Mouse (Mus musculus) monocyte, adult 5-6 weeks (primary cell): Measurements from ENCODE around the gene Habp2. TPM values are rescaled to one million over a fixed set of nuclear protein-coding genes. Genes with fewer than 3 reads are reported as not detected.

Experiments
- ATAC-seq: fragments of 153-309, 156-312 bp; replicated peaks from 2 replicates; pipeline ENCODE4 v1.8.0; 2017; ENCODE audit warnings: mild to moderate bottlenecking; ENCODE audit not compliant: low TSS enrichment, insufficient number of reproducible peaks, severe bottlenecking, poor library complexity, low FRiP score
- total RNA-seq: library from RNA; stranded (forward); fragments of 200-1000, 200-491, 200-594 nt; gene quantifications from 3 replicates; pipeline ENCODE4 v1.2.3, GENCODE M21; 2017

Habp2 gene
- total RNA-seq, 1 experiment from 2014 or later = not detected

DNA sequence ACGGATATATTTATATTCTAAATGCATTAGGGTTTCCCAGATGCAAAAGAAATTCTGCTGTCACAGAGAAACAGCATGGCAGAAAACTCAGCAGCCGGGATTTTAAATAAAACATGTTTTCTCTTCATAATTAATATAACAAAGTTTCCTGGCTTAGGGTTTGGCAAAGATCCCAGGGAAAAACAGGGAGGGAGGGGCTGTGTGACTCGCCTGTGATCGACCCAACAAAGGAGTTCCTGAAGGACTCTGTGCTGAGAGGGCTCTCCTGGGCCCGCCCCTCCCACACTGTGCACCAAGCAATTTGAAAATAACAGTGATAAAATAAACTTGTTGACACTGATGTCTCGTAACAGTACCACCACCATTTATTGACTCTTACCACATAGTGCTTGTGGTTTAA is 5.0 kb downstream of the Habp2 start:
- no peak for ATAC-seq

DNA sequence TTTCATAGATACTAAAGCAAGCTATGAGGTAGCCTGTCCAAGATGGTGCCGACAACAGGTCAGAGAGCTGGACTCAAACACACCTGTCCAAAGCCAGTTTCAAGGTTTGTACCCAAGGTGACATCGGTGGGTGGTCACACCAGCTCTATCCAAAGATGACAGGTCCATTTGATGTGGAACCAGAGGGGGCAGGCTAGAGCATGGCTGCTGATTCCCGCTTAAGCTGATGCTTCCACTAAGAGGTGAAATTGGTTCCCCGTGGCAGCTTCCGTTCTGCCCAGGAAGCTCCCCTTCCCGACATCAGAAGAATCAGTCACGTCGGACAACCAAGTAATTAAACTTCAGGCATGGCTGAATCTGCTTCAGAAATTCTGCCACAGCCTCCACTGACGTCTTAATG is 5.4 kb downstream of the Habp2 start:
- no peak for ATAC-seq

DNA sequence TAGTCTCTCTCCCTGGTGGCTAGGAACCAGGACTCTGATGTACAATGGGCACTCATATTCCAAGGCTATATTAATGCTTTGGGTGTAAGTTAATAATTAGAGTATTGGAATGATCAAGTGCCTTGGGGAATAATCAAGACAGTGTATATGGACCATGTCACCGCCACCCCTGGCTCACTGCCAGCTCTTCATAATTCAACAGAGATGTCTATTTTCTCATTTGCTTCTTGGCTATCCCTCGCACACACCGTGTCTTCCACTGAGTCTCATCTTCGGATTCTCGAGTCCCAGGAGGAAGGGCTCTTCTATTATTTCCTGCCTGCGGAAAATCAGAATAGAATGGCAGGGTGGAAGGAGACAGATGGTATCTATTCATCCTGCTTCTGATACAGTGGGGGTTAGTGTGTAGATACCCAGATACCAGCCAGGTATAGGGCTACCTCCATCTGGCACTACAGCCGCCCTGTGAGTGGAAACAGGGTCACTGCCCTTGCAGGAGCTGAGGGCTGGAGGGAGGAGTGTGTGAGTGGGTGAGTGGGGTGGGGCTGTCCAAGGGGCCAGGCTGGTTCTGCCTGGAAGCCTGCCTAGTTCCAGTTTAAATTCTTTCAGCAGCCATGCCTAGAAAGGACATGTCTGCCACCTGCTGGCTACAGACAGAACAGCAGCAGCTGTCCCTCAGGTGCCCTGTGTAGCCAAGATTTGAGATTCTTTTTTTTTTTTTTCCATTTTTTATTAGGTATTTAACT is 7.9 kb downstream of the Habp2 start:
- peak; percentile 62; the same call in 1 of the 2 replicates for ATAC-seq

DNA sequence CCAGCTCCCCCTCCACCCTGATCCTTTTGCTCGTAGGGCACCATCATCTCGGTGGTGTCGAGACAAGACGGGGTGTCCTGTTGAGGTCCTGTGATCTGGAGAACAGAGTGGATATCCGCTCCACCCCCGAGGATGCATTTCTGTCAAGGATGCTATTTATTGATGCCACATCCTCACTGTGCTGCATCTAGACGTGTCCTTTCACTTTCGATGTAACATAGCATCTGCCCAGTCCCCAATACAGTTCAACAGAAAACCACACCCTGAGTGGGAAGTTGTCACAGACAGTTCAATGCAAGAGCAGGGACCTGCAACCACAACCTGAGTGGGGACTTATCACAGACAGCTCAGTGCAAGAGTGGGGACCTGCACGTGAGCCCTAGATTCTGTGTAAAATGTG is 9.7 kb downstream of the Habp2 start:
- no peak for ATAC-seq

DNA sequence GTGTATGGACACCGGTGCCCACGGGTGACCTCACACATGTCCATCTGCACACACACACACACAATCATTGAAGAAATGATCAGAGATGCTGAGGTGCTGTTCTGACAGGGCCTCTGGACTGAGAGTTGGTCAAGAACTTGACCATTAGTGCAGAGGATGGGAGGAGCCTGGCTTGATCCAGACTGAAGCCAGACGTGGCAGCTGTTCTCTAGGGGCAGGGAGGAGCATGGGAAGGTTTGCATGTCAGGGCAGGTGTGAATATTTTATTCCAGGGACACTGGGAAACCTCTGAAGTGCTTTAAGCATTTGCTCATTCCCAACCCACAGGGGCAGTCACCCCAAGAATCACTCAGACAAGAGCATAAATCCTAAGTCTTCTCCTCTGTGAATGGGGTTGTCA is 10.3 kb downstream of the Habp2 start:
- ATAC-seq = no peak

DNA sequence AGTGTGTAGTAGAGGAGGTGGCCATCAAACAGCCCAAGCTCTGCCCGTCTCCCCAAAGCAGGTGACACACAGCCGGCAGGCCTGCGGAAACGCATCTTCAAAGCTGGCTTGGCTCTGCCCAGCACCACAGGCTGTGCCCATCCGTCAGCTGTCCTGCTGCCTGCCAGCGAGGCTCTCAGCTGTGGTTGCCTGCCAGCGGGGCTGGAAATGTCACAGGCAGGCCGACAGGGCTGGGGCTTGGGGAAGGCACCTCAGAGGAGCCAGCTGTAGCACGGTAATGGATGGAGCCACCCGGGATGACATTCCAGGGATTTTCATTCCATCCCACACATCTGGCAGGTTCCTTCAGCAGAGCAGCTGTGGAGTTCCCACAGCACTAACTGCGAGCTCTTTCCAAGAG is 13.9 kb downstream of the Habp2 start:
- no peak for ATAC-seq

DNA sequence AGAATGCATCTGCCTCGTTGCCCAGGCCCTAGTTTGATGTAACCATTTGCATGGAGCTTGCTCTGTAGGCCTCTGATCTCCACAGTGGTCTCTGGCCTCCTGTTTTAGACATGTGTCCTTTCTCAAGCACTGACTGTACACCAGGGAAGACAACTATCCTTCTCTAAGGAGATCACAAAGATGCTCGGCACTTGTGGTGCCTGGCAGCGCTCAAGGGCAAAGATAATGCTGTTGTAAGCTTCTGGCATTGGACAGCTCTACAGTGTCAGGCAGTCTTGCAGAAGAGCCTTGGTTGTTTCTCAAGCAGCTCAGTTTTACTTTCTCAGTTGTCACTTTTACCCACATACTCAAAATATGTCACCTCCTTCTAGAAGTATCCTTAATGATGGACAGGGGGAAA is 29.6 kb downstream of the Habp2 start:
- no peak for ATAC-seq

DNA sequence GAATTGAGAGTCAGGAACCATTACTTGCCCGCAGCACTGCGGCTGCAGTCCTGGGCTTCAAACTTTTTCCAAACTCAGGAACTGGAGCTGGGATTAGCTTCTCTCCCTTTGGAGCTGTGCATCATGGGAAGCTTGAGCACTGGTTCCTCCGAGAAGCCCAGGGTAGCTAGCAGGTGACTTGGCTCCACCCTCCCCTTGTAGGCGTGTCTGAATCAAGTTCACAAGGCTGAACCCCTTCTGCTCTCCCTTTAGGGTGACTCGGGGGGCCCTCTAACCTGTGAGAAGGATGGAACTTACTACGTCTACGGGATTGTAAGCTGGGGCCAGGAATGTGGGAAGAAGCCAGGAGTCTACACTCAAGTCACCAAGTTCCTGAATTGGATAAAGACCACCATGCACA is 32.3 kb downstream of the Habp2 start:
- ATAC-seq = no peak

DNA sequence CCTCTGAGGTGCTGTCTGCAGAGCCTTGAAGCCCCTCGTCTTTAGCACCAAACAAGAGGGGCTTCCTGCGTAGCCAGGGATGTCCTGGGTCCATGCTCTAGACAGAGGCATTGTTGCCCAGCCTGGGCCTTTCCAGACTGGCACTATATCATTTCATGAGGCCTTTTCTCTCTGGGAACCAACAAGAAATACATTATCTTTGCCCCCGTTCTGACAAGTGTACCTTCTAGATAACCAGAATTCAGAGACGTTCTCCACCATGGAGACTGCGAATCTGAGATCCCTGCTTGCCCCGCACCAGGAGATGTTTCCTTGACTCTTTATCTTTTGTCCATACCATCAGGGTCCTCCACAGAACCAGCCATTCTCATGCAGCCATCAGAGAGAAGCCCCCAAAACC is 32.7 kb downstream of the Habp2 start:
- ATAC-seq = no peak

DNA sequence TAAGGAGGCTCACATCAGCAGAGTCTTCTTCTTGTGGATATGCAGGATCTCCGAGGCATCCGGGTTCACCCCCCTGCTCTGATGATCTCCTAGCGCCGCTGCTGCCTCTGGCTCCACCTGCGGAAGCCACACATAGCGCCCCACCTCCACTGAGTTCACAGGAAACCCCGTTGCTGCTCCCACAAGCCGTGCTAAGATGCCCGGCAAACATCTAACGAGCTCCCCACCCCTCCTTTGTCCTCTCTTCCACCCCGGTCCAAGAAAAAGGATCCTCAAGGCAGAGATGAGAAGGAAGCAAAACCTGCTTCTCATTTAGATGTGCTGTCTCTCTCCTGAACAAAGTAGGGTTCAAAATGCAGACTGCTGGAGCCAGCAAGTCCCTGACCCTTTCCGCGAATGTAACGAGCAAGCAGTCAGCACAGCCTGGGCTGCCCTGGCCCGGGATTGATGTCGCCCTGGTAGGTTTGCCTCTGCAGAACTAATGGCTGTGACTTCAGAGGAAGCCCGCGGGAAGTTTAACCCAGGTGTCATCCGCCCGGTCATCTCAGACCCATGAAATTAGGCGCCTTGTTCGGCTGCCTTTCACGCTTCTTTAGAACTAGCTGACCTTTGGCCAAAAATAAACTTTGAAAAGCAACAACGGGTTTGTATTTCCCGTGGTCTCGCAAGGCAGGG is 33.4 kb downstream of the Habp2 start:
- ATAC-seq = no peak

DNA sequence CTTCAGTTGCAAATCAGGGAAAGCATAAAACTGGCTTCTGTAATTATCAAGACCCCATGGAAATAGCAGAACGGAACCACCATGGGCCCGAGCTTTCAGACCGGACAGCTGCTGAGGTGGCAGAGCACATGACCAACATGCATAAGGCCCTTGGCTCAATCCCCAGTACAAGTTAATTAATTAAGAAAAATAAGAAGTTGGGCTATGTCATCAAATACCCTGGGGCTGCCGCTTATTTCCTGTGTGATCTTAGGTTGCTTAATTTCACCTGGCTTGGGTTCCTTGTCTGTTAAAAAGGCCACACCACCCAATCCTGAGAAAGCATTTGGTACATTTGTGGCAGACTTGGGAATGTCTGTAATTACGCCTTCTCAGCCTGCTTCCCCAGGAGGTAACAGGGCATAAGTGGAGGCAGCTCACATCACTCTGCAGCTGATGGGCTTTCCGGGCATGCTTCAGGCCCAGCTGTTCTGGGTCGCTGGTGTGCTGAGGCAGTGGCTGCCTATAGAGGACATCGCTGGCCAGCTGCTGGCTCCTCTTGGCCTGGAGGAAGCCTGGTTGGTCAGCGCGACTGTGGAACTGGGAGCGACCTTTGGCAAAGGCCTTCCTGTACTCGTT is 34.5 kb downstream of the Habp2 start:
- ATAC-seq = no peak

DNA sequence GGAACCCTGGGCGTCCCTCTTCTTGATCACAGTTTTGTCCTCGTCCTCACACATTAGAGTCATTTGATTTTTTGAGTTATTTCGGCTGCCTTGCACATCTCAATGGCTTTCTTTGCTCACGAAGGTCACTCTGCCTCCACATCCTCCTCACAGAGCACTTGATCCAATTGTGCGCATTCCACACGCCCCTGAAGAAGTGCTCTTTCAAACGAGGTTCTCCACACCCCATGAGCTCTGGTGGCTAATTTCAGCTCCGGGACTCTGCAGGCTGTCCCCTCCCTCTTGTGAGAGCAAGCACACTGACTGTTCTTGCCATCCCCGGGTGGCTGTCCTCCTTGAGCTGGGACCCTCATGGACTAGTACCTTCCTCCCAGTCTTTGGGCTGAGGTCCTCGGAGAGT is 38.7 kb downstream of the Habp2 start:
- no peak for ATAC-seq

DNA sequence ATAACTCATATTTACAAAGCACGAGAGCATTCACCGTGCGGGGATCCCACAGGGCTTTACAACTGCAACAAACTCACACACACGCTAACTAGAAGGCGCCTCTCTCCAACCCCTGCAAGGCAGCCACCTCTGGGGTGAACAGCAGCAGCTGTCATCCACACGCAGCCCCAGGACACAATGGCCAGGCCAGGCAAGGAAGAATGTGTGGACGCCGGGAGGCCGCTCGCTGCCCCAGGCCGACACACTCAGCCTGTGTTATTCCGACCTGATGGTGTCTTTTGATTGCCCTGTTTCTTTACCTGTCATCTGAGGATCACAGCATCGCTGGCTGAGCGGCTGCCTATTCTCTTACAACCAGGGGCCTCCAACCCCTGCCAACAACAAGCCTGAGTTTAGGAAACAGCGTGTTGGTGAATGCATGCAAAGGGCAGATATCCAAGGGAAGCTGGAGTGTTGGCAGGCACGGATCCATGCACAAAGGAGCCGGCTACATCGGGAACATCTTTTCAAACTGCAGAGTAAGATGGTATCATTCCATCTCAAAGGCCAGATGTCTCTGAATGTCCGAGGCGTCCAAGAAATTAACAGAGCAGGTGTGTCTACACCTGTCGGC is 39.4 kb downstream of the Habp2 start:
- no peak for ATAC-seq

DNA sequence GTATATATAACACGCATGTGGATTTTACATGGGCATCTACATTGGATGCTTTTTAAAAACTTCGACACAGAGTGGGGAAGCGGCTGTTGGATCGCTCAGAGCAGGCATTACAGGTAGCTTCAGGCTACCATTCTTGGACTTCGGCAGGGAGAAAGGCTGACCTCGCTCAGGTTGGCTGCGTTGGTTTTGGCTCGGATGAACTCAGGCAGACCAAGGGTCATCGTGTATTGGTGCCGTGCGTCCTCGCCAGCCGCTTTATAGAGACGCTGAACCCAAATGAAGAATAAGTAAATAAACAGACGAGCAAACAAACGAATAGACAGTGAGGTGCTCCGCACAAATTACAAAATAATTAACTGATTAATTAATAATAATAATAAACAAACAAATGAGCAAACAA is 49.4 kb downstream of the Habp2 start:
- ATAC-seq = no peak

DNA sequence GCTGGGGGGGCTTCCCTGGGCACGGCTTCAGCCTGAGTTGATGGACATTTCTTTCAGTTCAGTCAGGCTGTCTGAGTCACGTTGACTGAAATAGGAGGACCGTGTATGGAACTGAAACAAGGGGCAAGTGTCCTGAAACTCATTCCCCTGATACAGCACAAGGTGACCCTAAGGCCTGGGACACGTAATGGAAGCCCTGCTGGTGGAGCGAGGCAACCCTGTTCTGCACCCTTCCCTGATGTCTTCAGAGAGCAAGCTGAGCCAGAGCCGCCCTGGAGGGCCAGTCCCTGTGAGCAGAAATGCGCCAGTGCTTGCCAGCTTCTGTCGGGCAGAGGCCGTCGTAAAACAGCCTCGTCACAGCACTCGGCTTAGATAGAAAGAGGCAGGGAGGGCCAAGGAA is 49.9 kb downstream of the Habp2 start:
- no peak for ATAC-seq

DNA sequence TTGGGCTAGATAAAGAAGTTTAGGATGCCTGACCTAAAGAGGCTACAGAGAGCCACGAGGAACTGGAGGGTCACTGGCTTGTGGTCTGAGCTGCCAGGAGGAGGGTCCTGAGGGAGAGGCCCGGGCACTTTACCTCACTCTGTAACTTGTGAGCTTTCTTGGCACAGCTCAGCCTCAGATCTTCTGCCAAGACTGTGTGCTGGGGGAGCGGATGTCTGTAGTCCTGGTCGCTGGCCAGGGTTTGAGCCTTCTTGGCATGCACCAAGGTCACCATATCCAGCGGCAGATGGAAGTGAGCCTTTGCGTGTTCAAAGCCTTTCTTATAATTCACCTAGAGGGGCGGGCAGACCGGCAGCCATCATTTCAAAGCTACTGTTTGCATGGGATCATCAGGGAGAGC is 55.1 kb downstream of the Habp2 start:
- ATAC-seq = no peak

DNA sequence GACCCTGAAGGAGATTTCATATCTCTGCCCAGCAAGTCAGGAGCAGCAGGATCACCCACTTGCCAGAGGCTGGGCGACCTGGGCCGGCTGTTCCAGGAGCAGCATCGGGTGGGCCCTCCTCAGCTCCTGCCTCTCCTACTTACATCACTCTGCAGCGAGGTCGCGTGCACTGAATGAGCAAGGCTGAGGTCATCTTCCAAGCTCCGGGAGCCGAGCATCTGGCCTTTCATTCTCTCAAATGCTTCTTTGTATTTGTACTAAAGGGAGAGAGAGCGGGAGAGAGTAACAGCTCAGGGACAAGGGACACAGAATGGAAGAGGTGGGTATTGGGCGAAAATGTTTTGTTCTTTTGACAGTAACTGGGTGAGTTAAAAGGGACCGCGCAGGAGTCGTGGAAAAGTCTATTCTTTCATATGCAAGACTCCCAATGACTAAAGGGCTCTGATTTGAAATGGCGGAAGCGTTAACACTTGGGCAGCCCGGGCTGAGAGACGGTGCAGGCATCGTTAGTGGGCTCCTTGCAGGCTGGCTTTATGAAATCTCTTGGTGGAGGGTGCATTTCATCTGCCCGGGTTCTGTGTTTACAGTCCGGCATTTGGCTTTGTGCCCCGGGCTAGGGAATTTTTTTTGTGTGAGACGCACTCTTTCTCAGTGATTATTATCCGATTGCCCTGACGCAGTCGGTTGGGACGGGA is 57.1 kb downstream of the Habp2 start:
- no peak for ATAC-seq

DNA sequence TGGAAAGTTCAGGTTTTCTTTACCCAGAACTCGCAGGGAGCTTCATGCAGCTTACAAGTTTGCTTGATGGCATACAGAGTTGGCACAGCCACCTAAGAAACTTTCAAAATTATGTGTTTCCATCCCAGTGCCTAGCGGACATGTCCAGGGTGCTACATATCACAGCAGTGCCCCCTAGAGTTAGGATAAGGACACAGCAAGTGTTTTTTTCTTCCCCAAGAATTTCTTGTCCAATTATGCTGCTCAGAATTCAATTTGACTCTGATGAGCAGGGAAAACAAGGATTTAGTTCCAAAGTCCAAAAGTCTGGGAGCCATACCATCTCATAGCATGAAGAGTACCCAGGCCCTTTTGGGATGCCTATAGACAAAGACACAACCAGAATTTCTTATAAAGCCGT is 59.1 kb downstream of the Habp2 start:
- no peak for ATAC-seq

DNA sequence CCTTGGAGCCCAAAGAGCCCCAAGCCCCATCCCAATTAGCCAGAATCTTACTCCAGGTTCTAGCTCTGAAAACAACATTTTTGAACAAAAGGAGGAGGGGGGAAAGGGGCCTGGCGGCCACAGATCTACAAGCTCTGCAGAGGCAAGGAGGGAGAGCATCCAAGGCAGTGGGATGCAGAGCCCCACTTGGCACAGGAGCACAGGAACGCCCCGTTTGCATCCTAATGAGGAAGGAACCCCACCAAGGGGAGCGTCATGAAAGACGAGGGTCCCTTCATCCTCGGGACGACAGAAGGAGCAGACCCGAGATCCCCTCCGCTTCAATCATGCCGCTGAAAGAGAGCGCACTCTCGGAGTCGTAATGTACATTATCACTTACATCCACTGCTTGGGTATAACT is 59.8 kb downstream of the Habp2 start:
- ATAC-seq = no peak
